Mouse (Mus musculus) E14TG2a.4 (cell line): ENCODE results near the gene Tmem104.

Source experiments
- H3K27me3 ChIP-seq: 2 replicates; pipeline ENCODE4 v1.6.1; 2014; ENCODE audit warnings: low read length, control low read depth; ENCODE audit not compliant: insufficient read depth
- H3K36me3 ChIP-seq: 2 replicates; pipeline ENCODE4 v1.6.1; 2014; ENCODE audit warnings: low read length, control low read depth; ENCODE audit not compliant: insufficient read depth
- H3K4me1 ChIP-seq: replicated peaks from 2 replicates; pipeline ENCODE4 v1.6.1; 2014; ENCODE audit warnings: low read depth, low read length, control low read depth
- H3K4me3 ChIP-seq: replicated peaks from 2 replicates; pipeline ENCODE4 v1.5.1; 2014; ENCODE audit warnings: mild to moderate bottlenecking, low read length
- H3K9me3 ChIP-seq: 2 replicates; pipeline ENCODE4 v1.6.1; 2014; ENCODE audit warnings: low read length, control low read depth
- CTCF ChIP-seq: conservative IDR thresholded peaks from 2 replicates; pipeline ENCODE4 v1.5.1; 2014; ENCODE audit warnings: low read length
- NANOG ChIP-seq: IDR thresholded peaks from 2 replicates; pipeline ENCODE4 v1.6.1; 2014; ENCODE audit warnings: borderline replicate concordance, low read length, mixed read lengths
- POU5F1 ChIP-seq: IDR thresholded peaks from 2 replicates; pipeline ENCODE4 v1.6.1; 2014; ENCODE audit warnings: low read length, borderline replicate concordance

Gene Tmem104

DNA sequence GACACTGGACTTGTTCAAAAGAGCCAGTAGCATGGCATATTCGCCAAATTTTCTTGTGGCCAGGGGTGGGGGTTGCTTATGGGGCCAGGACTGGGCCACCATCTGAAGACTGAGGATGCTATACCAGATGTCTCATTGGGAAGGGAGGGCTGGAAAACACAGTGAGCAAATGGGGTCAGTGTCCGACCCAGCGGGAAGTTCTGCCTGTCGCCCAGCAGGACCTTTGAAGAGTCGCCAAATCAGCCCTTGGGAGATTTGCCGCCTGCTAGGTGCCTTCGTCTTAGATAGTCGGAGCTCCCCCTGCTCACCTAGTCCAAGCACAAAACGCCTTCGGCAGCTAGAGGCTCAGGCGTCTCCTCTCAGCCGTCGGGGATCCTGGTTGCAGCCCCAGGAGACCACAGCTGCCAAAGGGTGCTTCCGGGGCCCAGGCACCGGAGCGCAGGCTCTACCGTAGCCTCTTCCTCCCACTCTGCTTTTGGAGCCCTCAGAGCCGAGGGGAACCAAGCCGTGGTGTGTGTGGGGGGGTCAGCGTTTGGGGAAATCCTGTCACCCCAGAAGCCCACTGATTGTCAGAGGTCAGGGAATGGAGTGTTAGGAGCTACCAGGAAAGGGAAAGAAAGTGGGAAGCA lies 78.6 kb downstream of the Tmem104 start:
- H3K27me3 ChIP-seq, result peaks cover 81% of the 10 kb centered on the region
- H3K4me1 ChIP-seq, result peaks cover 64% of the 10 kb centered on the region
- peaks cover 17% of the 10 kb centered on the region for H3K36me3 ChIP-seq
- TF ChIP-seq NANOG (no peak), POU5F1 (no peak), CTCF (no peak)
- H3K4me3 ChIP-seq, result peak overlapping the region; percentile 75
- no peaks in the 10 kb centered on the region for H3K9me3 ChIP-seq

DNA sequence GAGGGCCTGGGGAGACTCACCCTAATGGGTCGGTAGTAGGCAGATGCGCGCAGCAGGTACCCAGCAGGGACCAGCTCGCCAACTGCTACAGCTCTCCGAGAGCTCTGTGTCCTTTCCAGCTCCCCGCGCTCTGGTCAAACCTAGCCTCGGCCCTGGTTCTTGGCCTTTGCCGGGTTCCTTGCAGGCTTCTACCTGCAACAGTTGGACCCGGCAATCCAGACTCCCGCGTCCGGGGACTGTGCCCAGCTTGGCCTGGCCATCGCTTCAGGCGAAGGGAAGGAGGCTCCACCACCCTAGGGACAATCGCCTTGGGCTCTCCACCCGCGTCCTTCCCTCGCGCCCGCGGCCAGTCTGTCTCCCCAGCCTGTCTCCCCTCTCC lies 79.1 kb downstream of the Tmem104 start:
- peaks cover 66% of the 10 kb centered on the region for H3K4me1 ChIP-seq
- H3K27me3 ChIP-seq, result peaks cover 76% of the 10 kb centered on the region
- H3K9me3 ChIP-seq, result no peaks in the 10 kb centered on the region
- TF ChIP-seq POU5F1 (no peak), CTCF (no peak), NANOG (no peak)
- H3K4me3 ChIP-seq, result peak overlapping the region; percentile 75
- peaks cover 21% of the 10 kb centered on the region for H3K36me3 ChIP-seq

DNA sequence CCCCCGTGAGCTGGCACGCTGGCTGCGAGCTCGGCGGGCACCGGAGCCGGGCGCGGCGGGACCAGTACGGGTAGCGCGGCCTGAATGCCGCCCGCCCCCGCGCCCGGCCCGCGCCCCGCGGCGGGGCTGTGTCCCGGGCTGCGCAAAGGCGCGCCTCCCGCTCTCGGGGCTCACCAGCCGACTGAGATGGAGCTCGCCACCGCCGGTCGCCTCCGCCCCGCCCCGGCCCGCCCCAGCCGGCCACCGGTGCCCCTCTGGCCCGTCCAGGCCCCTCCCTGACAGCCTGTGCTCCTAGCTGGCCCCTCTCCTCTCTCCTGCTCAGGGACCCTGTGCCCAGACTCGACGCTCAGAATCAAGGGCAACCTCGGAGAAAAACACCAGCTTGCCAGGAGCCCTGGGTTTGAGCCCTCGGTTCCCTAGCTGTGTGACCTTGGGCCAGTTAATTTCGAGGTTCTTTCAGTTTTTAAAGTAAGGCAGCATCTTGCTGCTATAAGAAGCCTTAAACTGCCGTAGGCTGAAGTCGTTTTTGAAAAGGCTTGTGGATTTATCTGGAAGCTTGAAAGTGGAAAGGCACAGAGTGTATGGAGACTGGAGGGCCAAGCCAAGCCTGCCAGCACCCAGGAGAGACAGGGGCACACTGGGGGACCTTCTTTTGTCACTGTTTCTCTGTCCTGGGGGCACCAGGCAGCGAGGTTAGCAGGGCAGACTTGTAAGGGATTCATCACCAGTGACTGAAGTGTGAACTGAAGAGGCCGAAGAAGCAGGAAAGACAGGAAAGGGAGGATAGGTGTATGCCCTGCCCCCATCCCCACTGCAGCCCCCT lies 80.0 kb downstream of the Tmem104 start, which contains the start of gene Grin2c:
Gene Grin2c (minus strand): TSS at position 183 of the 823 bp plus-strand sequence.
- peak within 1 kb of the TSS; percentile 75 for H3K4me3 ChIP-seq
- TF ChIP-seq NANOG, result no peak
- no peak for TF ChIP-seq POU5F1
- no peak for TF ChIP-seq CTCF
- peaks cover 28% of the 10 kb centered on the region for H3K36me3 ChIP-seq
- no peaks in the 10 kb centered on the region for H3K9me3 ChIP-seq
- peaks cover 69% of the 10 kb centered on the region for H3K4me1 ChIP-seq
- peaks cover 67% of the 10 kb centered on the region for H3K27me3 ChIP-seq

DNA sequence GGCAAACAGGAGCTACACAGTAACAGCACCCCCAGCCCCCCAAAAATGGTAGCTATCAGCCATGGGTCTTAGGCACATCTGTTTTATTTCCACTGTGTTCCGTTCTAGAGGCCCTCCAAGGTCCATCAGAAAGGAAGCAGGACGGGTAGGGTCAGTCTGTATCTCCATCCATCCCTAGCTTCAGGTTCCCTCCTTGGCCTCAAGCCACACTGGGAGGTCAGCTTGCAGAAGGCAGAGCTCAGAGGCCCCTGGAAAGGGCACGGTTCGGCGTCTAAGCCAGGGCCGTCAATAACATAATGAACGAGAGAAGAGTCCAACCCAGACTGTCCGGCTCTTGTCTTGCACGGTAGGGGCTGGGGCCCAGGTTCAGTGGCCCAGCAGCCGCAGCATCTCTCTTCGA lies 80.7 kb downstream of the Tmem104 start:
- Histone ChIP-seq H3K4me1 (peaks cover 64% of the 10 kb centered on the region), H3K27me3 (peaks cover 60% of the 10 kb centered on the region), H3K4me3 (no peak overlapping the region), H3K36me3 (peaks cover 31% of the 10 kb centered on the region), H3K9me3 (no peaks in the 10 kb centered on the region)
- no peak for TF ChIP-seq NANOG
- no peak for TF ChIP-seq POU5F1
- no peak for TF ChIP-seq CTCF

DNA sequence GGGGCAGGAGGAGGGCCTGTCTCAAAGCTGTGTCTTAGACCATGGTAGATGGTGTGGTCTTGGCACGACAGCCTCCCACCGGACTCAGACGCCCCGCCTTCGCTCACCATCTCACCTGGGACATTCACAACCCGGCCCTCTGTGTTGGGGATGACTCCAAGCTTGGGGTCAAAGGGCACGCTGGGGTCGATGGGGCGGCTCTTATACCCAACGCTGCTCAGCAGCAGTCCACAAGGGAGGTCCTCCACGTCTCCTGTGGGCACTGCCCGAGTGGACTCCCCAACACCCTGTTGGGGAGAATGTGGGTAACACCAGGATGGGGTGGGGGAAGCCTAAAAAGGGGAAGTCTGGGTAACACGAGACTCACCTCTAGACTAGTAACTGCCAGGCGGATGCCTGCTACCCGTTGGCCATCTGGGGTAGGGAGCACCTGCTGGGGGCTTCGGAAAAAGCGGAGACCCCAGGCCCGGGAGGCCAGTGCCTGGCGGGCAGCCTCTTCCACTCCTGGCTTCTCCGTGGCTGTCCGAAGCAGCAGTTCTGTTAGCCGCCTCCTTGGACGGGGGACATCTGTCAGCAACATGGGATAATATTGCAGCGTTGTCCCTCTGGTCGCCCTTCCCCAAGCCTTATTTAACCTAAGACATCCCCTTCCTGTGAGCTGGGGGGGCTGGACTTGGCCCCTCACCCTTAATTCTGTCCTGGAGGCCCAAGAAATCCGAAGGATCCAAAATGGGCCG lies 82.2 kb downstream of the Tmem104 start:
- H3K4me3 ChIP-seq, result peak overlapping the region; percentile 57
- H3K9me3 ChIP-seq, result no peaks in the 10 kb centered on the region
- H3K4me1 ChIP-seq, result peaks cover 66% of the 10 kb centered on the region
- H3K36me3 ChIP-seq, result peaks cover 31% of the 10 kb centered on the region
- H3K27me3 ChIP-seq, result peaks cover 46% of the 10 kb centered on the region
- no peak for TF ChIP-seq POU5F1
- TF ChIP-seq NANOG, result no peak
- TF ChIP-seq CTCF, result no peak

DNA sequence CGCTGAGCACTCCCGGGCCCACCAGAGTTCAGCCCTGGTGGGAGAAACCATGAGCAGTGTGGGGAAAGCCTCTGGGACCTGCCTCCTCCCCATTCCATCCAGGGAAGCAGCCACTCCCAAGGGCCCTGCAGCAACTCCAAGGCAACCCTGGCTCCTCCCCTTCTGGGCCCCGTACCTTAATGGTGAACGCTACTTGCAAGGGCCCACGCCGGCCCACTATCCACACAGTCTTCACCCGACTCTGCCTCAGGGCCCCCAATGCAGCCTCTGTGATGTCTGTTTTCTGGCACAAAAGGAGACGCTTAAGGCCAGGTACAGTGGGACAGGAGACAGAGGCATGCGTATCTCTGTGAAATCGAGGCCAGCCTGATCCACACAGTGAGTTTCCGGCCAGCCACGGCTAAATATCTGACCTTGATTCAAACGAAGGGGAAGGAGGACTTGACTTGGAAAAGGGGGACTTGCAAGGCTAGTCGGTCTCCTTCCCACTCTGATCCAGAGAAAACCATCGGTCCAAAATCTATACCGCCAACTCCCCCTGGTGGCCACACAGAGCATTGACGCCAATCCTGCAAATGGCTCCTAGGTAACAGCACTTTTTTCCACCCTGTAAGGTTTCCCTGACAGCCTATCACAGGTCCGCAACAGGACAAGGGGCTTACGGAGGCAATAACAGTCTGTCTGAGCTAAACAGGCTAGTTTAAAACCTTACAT lies 83.0 kb downstream of the Tmem104 start:
- peaks cover 60% of the 10 kb centered on the region for H3K4me1 ChIP-seq
- no peaks in the 10 kb centered on the region for H3K9me3 ChIP-seq
- peak overlapping the region; percentile 24; the same call in 1 of the 2 replicates for H3K4me3 ChIP-seq
- H3K36me3 ChIP-seq, result peaks cover 34% of the 10 kb centered on the region
- H3K27me3 ChIP-seq, result peaks cover 38% of the 10 kb centered on the region
- peak; percentile 91 for TF ChIP-seq CTCF
- TF ChIP-seq POU5F1, result no peak
- TF ChIP-seq NANOG, result no peak

DNA sequence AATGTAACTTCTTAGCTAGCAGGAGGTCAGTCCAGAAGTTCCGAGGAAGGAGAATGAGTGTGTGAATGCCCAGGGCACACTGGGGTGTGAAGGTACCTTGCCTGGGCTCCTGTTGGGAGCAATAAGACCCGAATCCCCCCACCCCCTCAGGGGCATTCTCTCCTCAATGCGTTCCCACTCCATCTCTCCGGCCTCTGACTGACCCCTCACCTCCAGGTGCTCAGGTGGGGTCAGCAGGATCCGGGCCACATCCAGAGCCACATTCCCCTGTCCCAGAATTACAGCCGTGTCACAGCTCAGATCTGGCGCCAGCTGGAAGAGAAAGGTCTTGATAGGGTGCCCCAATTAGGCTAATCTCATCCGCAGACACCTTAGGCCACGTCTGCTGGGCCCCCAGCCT lies 83.8 kb downstream of the Tmem104 start:
- no peak overlapping the region for H3K4me3 ChIP-seq
- TF ChIP-seq CTCF, result no peak
- TF ChIP-seq POU5F1, result no peak
- TF ChIP-seq NANOG, result no peak
- peaks cover 34% of the 10 kb centered on the region for H3K36me3 ChIP-seq
- H3K9me3 ChIP-seq, result no peaks in the 10 kb centered on the region
- H3K4me1 ChIP-seq, result peaks cover 60% of the 10 kb centered on the region
- peaks cover 30% of the 10 kb centered on the region for H3K27me3 ChIP-seq

DNA sequence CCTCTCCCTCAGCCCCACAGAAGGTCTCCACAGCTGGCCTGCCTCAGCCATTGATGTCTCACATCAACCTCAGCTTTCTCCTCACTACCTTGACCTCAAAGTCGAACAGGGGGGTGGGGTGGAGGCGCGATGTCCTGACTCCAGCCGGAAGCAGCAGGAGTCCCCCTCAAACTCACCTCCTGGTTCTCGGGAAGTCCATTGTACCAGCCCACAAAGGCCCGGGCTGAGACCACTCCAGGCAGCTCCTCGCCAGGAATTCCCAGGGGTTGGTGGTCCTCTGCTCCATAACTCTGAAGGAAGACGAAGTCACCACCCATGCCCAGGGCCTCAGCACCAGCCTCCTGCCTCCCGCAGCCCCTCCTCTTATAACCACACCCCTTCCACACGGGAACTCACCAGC lies 84.2 kb downstream of the Tmem104 start:
- no peaks in the 10 kb centered on the region for H3K9me3 ChIP-seq
- H3K4me1 ChIP-seq, result peaks cover 60% of the 10 kb centered on the region
- TF ChIP-seq CTCF, result no peak
- no peak for TF ChIP-seq NANOG
- TF ChIP-seq POU5F1, result no peak
- H3K36me3 ChIP-seq, result peaks cover 34% of the 10 kb centered on the region
- no peak overlapping the region for H3K4me3 ChIP-seq
- H3K27me3 ChIP-seq, result peaks cover 26% of the 10 kb centered on the region
